Mouse (Mus musculus) retina, embryonic 14.5 days (tissue): ENCODE measurements around the gene Atp13a5.

ENCODE experiments used
- DNase-seq: peaks from one replicate; pipeline ENCODE4 v3.0.0-alpha.2; 2015; ENCODE audit warnings: low spot score

Atp13a5 gene

DNA sequence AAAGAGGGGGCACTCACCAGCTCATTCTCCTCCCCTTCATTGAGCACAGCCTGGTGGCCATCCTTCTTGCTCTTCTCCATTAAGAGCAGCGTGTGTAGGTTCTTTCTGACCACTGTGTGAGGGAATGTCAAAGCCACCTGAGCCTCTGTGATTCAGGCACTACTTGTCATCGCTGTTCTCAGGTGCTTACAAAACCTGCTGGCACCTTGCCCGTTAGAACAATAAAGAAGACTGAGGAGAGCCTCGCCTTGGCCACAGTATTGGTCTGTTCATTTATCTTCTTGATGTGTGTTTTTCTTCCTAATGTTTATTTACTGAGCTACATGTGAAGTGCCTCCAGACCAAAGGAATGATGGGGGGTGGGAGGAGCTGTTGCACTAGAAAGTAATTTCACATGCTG lies at the start of gene Atp13a5:
TSS of gene Atp13a5 (minus strand) at position 275 of the 400 bp plus-strand sequence.
- no peak for DNase-seq

- no peak for DNase-seq
These were observed 36.3 kb upstream of the Atp13a5 start for GRCm38 (mm10) chr16:29414822-29415221.

DNA sequence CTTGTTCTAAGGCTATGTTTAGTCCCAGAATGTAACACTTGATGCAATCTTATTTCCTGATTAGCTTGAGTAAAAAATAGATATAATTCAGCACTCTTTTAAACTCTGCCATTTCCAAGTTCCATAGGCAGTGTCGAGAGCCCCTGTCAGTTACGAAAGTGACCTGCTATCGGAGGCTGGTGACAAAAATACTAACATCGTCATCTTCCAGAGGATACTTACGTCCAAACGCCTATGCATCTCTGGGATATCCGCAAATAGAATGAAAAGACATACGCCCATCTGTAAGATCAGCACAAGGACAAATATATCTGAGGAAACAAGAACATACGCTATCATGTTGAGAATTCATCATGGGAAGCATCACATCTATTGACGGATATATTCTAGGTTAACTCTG lies 28.8 kb upstream of the Atp13a5 start:
- DNase-seq, result no peak

GRCm38 (mm10) chr16:29399079-29399478 lies 20.5 kb upstream of the Atp13a5 start:
- no peak for DNase-seq

GRCm38 (mm10) chr16:29384781-29385180 lies 6.2 kb upstream of the Atp13a5 start:
- peak; percentile 71 for DNase-seq

GRCm38 (mm10) chr16:29374636-29375035 lies 3.9 kb downstream of the Atp13a5 start:
- DNase-seq, result no peak

GRCm38 (mm10) chr16:29331351-29332044 lies 47.0 kb downstream of the Atp13a5 start:
- DNase-seq, result no peak

GRCm38 (mm10) chr16:29330948-29331347 lies 47.6 kb downstream of the Atp13a5 start:
- DNase-seq, result no peak

DNA sequence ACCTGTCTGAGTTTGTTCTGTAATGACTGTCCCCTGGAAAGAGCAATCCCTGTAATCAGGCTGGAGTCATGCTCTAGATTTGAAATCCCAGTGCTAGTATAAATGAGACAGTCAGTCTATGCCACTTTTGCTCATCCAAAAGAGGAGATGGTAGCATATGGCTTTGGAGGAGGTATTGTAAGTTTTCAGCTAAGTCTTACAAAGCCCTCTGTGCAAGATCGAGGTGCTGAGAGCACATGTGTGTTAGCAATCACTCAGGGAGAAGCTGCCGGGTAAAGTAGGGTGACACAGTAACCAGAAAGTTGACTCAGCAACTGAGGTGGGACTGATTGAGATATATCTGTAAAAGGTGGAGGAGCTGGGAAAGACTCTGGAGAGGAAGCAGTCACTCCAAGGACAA lies 49.3 kb downstream of the Atp13a5 start:
- no peak for DNase-seq

- DNase-seq, result no peak
These were observed 50.6 kb downstream of the Atp13a5 start for GRCm38 (mm10) chr16:29327910-29328309.

DNA sequence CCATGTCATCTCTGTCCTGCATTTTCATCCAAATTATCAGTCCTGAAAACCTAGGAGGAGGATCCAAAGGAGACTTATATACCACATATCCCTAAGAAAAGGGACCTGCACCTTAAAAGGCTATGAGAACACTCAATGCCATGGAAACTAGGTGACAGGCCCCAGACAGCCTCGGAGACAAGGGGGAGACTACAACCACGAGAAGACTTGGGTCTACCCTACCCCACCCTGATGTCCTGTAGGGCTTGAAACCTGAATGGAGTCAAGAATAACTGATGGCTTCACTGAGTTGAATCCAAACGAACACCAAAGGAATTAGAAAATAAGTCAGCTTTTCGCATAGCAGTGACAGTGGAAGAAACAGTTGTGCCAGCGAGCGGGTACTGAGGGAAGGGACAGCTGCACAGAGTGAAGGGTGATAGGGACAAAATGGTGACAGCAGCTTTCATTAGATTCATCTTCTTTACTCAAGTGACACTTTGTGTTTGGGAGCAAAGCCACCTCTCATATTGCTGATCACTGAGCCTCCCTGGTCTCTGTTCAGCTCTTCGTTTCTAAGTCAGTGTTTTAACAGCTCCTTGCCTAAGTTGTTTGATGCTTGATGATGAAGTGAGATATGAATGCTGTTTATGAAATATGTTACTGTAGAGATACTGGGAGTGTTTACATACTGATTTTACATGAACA lies 53.2 kb downstream of the Atp13a5 start:
- no peak for DNase-seq

DNA sequence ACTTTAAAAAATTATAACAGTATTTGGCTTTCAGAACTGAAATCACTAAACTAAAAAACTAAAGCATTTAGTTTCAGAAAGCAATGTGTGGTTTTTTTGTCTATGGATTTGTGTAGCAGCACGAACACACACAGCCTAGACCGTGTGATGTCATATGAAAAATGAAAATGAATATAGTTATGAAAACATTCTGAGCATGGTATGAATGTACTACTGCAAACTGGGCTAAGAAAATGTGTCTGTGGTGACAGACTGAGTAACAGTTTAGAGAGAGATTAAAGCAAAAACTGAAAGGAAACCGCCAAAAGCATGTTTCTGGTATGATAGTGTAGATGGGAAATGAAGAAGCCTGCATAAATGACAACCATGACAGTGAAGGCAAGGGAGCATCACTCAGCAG lies 57.8 kb downstream of the Atp13a5 start:
- DNase-seq, result no peak

DNA sequence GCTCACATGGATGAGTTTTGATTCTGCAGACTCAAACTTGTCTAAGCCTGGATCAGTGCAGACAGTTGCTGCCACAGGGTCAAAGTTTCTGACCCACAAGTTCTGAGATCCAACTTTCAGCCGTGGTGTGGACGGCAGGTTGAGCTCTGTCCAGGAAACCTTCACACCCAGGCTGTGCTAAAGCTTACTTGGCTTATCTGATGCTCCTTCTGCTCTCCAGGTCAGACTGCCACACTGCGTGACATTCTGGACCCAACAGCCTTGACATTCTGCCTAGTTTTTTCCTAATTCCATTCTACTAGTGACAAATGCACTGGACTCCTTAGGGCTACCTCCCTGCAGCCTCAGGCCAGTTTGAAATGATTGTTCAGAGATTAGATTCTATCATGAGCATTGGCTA lies 63.1 kb downstream of the Atp13a5 start:
- DNase-seq, result no peak

GRCm38 (mm10) chr16:29314991-29315390 lies 63.5 kb downstream of the Atp13a5 start:
- DNase-seq, result no peak

DNA sequence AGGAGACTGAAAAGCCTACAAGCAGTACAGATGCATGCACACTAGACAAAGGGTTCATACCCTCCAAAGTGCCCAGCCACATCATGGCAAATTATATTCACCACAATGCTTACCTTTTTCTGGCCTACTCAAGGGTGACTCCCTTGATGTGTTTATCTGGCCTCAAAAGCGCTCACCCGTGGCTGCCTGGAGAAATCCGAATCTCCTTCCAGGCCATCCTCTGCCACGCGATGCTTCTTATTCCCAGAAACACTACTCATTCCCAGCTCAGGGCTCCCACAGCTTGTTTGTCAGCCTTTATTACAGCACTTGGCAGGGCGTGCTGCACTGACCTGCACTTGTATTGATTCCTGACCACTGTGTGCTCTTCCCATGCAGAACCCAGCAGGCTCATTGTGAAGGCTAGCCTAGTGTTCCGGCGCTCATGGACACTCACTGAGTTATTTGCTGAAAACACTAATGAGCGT lies 80.9 kb downstream of the Atp13a5 start:
- peak; percentile 48 for DNase-seq

GRCm38 (mm10) chr16:29280691-29281090 lies 97.8 kb downstream of the Atp13a5 start:
- DNase-seq, result no peak

DNA sequence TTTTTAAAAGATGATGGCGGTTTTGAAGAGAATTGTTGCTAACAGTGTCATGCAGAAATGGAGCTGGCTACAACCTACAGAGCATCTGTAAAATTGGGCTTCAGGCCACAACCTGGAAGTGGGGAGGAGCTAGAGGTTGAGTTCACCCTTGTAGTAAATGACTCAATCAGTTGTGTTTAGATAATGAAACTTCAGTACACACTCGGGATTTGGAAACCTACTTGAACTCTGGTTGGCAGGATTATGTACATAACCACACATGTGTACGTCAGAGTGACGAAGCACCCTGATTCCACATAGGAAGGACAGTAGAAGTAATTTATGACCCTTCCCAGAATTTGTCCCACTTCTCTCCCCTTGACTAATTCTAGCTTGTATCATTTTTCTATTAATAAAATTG lies 124.2 kb downstream of the Atp13a5 start:
- DNase-seq, result no peak

- no peak for DNase-seq
These were observed 142.6 kb downstream of the Atp13a5 start for GRCm38 (mm10) chr16:29235951-29236350.

- DNase-seq, result no peak
These were observed 161.9 kb downstream of the Atp13a5 start for GRCm38 (mm10) chr16:29216395-29217295.

DNA sequence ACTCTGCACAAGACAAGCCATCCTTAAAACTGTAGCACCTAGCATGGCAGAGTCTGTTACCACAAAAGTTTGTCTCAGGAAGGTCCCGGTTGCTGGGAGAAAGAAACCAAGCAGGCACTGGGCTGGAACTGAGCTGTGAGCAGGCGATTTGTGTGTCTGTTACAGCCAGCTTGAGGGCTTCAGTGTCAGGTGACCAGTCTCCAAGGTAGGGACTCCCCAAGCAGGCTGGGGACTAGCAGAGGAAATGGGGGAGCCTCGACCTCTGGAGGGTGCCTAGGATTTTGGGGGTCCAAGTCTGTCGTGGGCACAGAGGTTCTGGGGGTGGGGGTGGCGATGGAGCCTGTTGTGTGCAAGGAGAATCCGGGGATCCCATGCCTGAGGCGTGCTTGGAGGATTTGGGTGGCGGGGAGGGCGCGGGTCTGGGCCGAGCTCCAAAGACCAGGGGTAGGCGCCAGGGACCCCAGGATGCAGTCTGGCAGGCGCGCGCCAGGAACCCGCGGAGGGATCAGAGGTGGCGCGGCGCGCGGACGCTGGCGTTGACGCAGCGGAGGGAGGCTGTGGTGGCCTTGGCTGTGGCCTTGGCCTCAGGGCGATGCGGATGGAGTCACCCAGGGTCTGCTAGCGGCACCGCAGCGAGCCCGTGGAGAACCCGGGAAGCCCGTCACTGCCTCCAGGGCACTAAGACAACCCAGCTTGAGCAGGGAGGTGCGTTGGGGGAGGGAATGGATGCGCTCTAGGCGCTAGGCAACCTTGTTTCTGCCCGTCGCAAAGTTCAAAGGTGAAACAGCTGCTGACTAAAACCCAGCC lies 168.7 kb downstream of the Atp13a5 start, which contains the start of gene Hrasls:
TSS of gene Hrasls (plus strand) at position 91 of the 807 bp plus-strand sequence.
- peak; percentile 70 for DNase-seq

GRCm38 (mm10) chr16:29208841-29209240 lies 169.7 kb downstream of the Atp13a5 start:
- DNase-seq, result no peak

- no peak for DNase-seq
These were observed 173.0 kb downstream of the Atp13a5 start for GRCm38 (mm10) chr16:29205581-29205980.
